Mouse (Mus musculus) adrenal gland, adult (tissue): Measurements from ENCODE around the gene Slc25a3.
A peak's percentile ranks its signal among the peaks of the same experiment; 100 is the strongest.

Experiments used
- DNase-seq, 2 experiments: peaks; one replicate each; pipeline ENCODE4 v3.0.0; 2022 to 2023; ENCODE audit warnings: low spot score in 1 of 2; ENCODE audit not compliant: inconsistent age in 2 of 2

Slc25a3 gene

DNA sequence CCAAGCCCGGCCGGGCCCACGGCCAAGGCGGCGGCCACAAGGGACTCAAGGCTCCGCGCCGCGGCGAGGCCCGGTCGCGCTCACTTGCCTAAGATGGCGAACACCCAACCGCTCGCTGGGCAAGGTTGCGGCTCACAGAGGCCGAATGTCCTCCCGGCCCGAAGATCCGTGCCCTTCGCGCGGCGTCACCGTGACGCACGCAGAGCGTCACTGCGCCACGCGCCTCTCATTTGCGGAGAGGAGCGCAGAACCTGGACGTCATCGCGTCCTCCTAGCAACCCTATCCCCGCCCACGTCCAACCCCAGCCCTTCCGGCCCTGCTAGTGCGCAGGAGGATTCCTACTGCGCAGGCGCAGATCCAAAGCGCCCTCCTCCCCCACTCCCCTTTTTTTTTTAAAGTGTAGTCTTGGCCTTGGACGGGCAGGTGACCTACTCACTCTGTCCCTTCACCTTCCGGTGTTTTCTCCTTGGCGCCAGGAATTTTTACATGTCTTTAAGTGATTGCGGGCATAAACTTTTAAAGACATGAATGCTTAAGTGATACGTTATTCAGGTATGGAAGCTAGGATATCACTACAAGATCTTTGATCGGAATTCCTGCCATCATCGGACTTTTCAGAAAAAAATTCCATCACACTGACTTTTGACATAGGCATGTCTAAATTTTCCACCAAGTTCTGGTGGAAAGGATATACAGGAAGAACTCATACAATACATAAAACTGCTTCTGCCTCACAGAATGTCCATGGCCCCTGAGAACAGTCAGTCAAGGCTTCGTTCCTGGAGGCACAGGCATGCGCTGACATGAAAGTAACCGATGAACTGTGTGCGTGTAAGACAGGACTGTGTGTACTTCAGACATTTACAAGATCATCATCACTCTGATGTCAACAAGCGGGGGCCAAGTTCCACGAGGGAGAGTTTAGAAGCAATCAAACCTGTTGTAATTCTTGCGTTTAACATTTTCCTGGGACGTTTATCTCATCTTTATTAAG lies at the start of gene Slc25a3:
Gene Slc25a3 (minus strand): TSS at position 232 of the 995 bp plus-strand sequence.
- DNase-seq = peak; percentile 99

GRCm38 (mm10) chr10:91172329-91173100 lies 48.7 kb upstream of the Slc25a3 start:
- no peak for DNase-seq

- peak; percentile 96 to 98 for DNase-seq
Measured at GRCm38 (mm10) chr10:91171455-91172328, 47.8 kb upstream of the Slc25a3 start.

GRCm38 (mm10) chr10:91171041-91171440 lies 47.2 kb upstream of the Slc25a3 start:
- DNase-seq = no peak

- DNase-seq = peak; percentile 88 to 95
Measured at GRCm38 (mm10) chr10:91170143-91170941, 46.5 kb upstream of the Slc25a3 start.

DNA sequence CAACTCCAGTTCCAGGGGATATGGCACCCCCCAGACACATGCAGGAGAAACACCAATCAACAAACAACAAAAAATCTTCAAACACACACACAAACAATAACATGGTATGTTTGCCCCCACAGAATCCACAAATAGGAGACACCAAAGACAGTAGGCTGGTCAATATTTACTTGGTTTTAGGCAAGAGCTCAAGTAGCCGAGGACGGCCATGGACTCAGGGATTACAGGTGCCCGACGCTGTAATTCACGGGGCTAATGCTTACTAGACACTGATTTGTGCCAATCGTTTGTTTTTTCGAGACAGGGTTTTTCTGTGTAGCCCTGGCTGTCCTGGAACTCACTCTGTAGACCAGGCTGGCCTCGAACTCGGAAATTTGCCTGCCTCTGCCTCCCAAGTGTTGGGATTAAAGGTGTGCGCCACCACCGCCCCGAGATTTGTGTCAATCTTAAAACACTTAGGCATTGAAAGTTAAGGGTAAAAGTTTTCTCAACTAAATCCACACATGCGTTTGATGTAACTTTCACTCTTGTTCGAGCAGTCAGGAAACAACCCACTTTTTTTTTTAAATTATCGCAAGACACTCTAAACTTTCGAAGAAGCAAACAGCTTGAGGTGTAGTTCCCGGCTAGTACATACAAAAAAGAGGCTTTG lies 45.7 kb upstream of the Slc25a3 start:
- peak in 1 of 2 experiments; percentile 53 for DNase-seq

DNA sequence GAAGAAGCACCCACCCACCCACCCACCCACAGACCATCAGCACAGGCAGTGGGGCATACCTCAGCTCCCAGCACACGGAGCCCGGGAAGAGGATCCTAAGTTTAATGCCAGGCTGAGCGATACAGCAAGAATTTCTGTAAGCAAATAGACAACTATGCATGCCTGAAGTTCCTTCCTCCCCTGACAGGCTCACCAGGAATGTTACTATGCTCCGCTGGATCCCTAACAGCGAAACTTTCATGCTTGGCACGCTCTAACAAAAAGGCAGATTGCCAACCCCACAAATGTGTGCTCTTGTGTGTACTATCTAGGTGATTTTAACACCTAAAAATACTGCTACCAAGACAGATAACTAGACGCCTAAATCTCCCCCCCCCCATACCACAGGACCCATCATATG lies 43.5 kb upstream of the Slc25a3 start:
- no peak for DNase-seq

DNA sequence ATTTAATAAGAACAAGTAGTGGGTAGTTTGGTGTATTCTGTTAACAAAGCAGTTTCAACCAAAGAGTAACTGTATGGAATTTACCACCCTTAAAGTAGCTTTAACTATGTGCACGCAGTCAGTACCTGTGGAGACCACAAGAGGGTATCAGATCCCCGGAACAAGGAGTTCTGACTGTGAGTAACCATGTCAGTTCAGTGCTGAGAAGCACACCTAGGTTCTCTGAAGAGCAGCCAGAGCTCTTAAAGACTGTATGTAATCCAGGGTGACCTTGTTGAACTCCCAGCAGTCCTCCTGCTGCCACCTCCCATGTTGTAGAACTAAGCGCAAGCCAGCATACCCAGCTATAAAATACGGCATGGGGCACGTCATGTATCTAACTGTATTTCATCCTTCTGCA lies 43.0 kb upstream of the Slc25a3 start:
- DNase-seq = peak; percentile 61 to 88

DNA sequence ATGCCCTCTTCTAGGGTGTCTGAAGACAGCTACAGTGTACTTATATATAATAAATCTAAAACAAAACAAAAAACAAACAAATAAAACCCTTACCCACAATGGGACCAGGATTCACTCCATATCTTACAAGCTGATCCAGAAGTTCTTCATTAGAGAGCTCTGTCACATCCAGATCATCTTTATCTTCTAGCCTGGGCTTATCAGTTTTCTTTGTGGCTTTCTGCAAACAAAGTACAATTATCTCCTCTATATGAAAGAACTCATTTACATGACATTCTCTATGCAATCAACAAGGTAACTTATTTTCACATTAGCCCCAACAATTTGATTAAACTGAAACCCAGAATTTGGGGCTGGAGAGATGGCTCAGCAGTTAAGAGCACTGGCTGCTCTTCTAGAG lies 42.0 kb upstream of the Slc25a3 start:
- no peak for DNase-seq

- DNase-seq = no peak
Measured at GRCm38 (mm10) chr10:91164491-91164890, 40.6 kb upstream of the Slc25a3 start.

GRCm38 (mm10) chr10:91162511-91163163 lies 38.8 kb upstream of the Slc25a3 start:
- no peak for DNase-seq

- DNase-seq = no peak
Measured at GRCm38 (mm10) chr10:91162077-91162476, 38.2 kb upstream of the Slc25a3 start.

DNA sequence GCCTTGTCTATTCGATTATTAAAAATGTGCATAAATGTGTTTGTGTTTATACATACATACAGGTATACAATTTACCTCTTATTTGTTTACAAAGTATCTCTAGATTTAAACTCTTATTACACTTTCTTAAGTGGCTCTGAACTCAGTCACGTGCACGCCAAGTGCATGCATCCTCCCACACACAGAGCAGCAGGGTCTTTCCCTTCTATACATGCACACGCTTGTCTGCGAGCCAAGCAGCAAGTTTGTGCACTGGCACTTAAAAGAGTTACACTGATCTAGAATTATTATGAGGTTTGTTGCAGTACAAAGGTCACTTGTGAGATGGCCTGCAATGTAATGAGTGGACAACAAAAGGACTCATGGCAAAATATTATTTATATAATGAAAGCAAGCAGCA lies 37.1 kb upstream of the Slc25a3 start:
- DNase-seq = no peak

DNA sequence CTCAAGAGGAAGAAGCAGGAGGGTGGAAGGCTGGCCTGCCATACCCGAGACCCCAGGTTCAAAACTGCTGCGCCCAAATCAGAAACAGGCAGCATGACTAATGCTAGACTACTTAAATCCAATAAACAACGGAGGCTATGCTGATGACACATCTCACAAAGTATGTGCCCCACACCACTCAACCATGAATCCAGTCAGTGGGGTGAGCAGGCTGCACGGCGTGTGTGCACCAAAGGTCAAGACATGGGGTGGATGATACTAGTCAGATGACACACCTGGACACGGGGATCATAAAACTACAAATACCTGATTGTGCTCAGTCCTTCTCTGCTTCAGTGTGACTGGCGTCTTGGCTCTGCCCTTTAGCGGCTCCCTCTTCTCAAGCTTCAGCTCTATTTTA lies 34.6 kb upstream of the Slc25a3 start:
- peak; percentile 76 to 87 for DNase-seq

GRCm38 (mm10) chr10:91156338-91156737 lies 32.5 kb upstream of the Slc25a3 start:
- DNase-seq = peak in 1 of 2 experiments; percentile 58

- no peak for DNase-seq
Measured at GRCm38 (mm10) chr10:91153894-91154503, 30.1 kb upstream of the Slc25a3 start.

DNA sequence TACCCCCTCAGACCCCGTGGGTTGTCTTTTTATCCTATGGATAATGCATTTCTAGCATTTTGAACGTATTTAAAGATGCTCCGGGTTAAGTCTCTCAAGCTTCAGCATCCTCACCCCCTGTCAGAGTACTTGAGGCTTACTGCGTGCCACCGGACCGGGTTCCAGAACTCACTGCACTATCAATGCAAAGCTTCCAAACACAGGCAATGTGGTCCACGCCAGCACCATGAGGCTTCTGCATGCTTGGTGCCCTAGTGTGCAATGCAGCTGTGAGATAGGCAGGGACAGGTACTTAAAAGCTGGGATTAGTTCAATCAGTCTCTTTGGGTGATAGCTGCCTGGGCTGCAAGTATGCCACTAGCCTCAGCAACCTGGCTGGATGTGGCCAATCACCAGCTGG lies 21.6 kb upstream of the Slc25a3 start:
- no peak for DNase-seq
